Mouse (Mus musculus) midbrain, postnatal 0 days (tissue): ENCODE results near the gene D17Wsu92e. TPM values are rescaled to one million over a fixed set of nuclear protein-coding genes. Genes with fewer than 3 reads are reported as not detected.

ENCODE experiments used
- ATAC-seq: fragments of 200-750 bp; cut with Nextera tagmentation; 2 replicates; pipeline ENCODE4 v1.8.0; 2017; ENCODE audit warnings: moderate number of reproducible peaks, mild to moderate bottlenecking, moderate TSS enrichment, moderate library complexity; ENCODE audit not compliant: low FRiP score
- DNase-seq: peaks from one replicate; pipeline ENCODE4 v3.0.0-alpha.2; 2015; ENCODE audit warnings: low spot score
- H3K27ac ChIP-seq: fragments of 300-500 bp; sonication (generic); 2 replicates; pipeline ENCODE4 v1.5.1; 2014; ENCODE audit warnings: low read depth, mild to moderate bottlenecking, low read length, mixed read lengths
- H3K27me3 ChIP-seq: fragments of 300-500 bp; sonication (generic); 2 replicates; pipeline ENCODE4 v1.6.1; 2014; ENCODE audit warnings: low read length, control low read depth, mixed read lengths; ENCODE audit not compliant: insufficient read depth
- H3K36me3 ChIP-seq: fragments of 300-500 bp; sonication (generic); 2 replicates; pipeline ENCODE4 v1.6.1; 2014; ENCODE audit warnings: low read length, control low read depth, mixed read lengths; ENCODE audit not compliant: insufficient read depth
- H3K4me1 ChIP-seq: fragments of 300-500 bp; sonication (generic); 2 replicates; pipeline ENCODE4 v1.6.1; 2014; ENCODE audit warnings: mild to moderate bottlenecking, control low read depth, antibody characterized with exemption, low read length, mixed read lengths; ENCODE audit not compliant: insufficient read depth
- H3K4me2 ChIP-seq: fragments of 300-500 bp; sonication (generic); 2 replicates; pipeline ENCODE4 v1.6.1; 2014; ENCODE audit warnings: low read depth, mild to moderate bottlenecking, low read length, mixed read lengths; ENCODE audit not compliant: poor library complexity, severe bottlenecking
- H3K4me3 ChIP-seq: fragments of 300-500 bp; sonication (generic); 2 replicates; pipeline ENCODE4 v1.5.1; 2014; ENCODE audit warnings: low read depth, mild to moderate bottlenecking, low read length, moderate library complexity
- H3K9ac ChIP-seq: fragments of 300-500 bp; sonication (generic); replicated peaks from 2 replicates; pipeline ENCODE4 v1.6.1; 2014; ENCODE audit warnings: mild to moderate bottlenecking, low read length, moderate library complexity, mixed read lengths; ENCODE audit not compliant: poor library complexity, severe bottlenecking
- H3K9me3 ChIP-seq: fragments of 300-500 bp; sonication (generic); 2 replicates; pipeline ENCODE4 v1.6.1; 2016; ENCODE audit warnings: low read length, control low read depth
- CTCF ChIP-seq: IDR thresholded peaks from 2 replicates; pipeline ENCODE4 v1.5.1; 2016; ENCODE audit warnings: antibody characterized with exemption, mild to moderate bottlenecking
- WGBS: fragments of 180-500 bp; shearing (Covaris S2); extraction: QIAGEN DNeasy Blood & Tissue Kit; methylation state at CpG from one replicate; pipeline ENCODE4 v1.1.7; 2014; 5-methylcytosine and 5-hydroxymethylcytosine counted together
- polyA plus RNA-seq: library from polyadenylated mRNA; unstranded; fragments of >200 nt; fragmentation: Nextera tagmentation; extraction: Ambion mirVana; gene quantifications from 2 replicates; pipeline ENCODE4 v1.2.1, GENCODE M21; 2015
- total RNA-seq: library from RNA; depleted of rRNA; stranded (reverse); fragments of >200 nt; gene quantifications from 2 replicates; pipeline ENCODE4 v1.2.3, GENCODE M21; 2014; rRNA removed

Gene D17Wsu92e
- total and polyA plus RNA-seq, 2 experiments from 2014 or later = 8.7 to 73.8 TPM

- Histone ChIP-seq H3K27me3 (no peaks in the 10 kb centered on the region), H3K4me2 (no peak overlapping the region), H3K36me3 (peaks cover 10% of the 10 kb centered on the region), H3K4me3 (no peak overlapping the region), H3K27ac (no peak overlapping the region), H3K4me1 (no peaks in the 10 kb centered on the region), H3K9me3 (no peaks in the 10 kb centered on the region), H3K9ac (no peak overlapping the region)
- ATAC-seq (no peak), DNase-seq (no peak)
- 82% methylated on average over 5 of the region's 5 CpGs for WGBS
- no peak for TF ChIP-seq CTCF
These were observed 110.8 kb downstream of the D17Wsu92e start for GRCm38 (mm10) chr17:27709650-27710049.

- WGBS = 8% methylated on average over 25 of the region's 25 CpGs
- no peak overlapping the region for H3K27ac ChIP-seq
These were observed 112.3 kb downstream of the D17Wsu92e start for GRCm38 (mm10) chr17:27707954-27708661.

GRCm38 (mm10) chr17:27705661-27706060, 114.8 kb downstream of the D17Wsu92e start:
- peaks cover 10% of the 10 kb centered on the region for H3K36me3 ChIP-seq
- ATAC-seq (no peak), DNase-seq (no peak)
- no peak for TF ChIP-seq CTCF
- H3K4me3 ChIP-seq = no peak overlapping the region
- no peak overlapping the region for H3K4me2 ChIP-seq
- no peak overlapping the region for H3K9ac ChIP-seq
- no peaks in the 10 kb centered on the region for H3K9me3 ChIP-seq
- H3K4me1 ChIP-seq = peaks cover 4% of the 10 kb centered on the region; the same call in 1 of the 2 replicates
- 53% methylated on average over 10 of the region's 10 CpGs for WGBS
- no peak overlapping the region for H3K27ac ChIP-seq
- no peaks in the 10 kb centered on the region for H3K27me3 ChIP-seq

More at GRCm38 (mm10) chr17:27707954-27708661, 112.3 kb downstream of the D17Wsu92e start:
- Histone ChIP-seq H3K4me2 (peak overlapping the region; percentile 15), H3K36me3 (peaks cover 10% of the 10 kb centered on the region), H3K9ac (no peak overlapping the region), H3K9me3 (no peaks in the 10 kb centered on the region), H3K4me3 (no peak overlapping the region), H3K4me1 (no peaks in the 10 kb centered on the region), H3K27me3 (no peaks in the 10 kb centered on the region)
- peak; percentile 86 for DNase-seq
- 0 out of 2 replicates have a peak, but pooled peaks have one; percentile 15 for TF ChIP-seq CTCF
- ATAC-seq = peak; percentile 62

GRCm38 (mm10) chr17:27703961-27704621, 116.4 kb downstream of the D17Wsu92e start:
- no peak overlapping the region for H3K27ac ChIP-seq
- H3K4me1 ChIP-seq = peaks cover 4% of the 10 kb centered on the region; the same call in 1 of the 2 replicates
- no peak overlapping the region for H3K9ac ChIP-seq
- no peaks in the 10 kb centered on the region for H3K9me3 ChIP-seq
- 65% methylated on average over 5 of the region's 5 CpGs for WGBS
- no peak overlapping the region for H3K4me3 ChIP-seq
- no peak for TF ChIP-seq CTCF
- peaks cover 10% of the 10 kb centered on the region for H3K36me3 ChIP-seq
- no peak overlapping the region for H3K4me2 ChIP-seq
- peak; percentile 54 for DNase-seq
- H3K27me3 ChIP-seq = no peaks in the 10 kb centered on the region
- ATAC-seq = no peak

DNA sequence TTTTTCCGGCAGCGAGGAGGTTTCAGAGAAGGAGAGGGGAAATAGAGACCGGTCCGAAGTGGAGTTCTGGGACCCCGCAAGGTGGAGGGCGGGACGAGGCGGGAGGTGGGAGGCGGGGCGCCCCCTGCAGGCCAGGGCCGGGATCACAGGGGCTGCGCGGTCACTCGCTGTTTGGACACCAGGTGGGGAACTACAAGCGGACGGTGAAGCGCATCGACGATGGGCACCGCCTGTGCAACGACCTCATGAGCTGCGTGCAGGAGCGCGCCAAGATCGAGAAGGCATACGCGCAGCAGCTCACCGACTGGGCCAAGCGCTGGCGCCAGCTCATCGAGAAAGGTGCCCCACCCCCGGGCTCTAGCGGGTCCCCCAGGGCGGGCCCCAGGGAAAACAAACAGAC, 117.9 kb downstream of the D17Wsu92e start:
- H3K4me2 ChIP-seq = peak overlapping the region; percentile 30
- no peaks in the 10 kb centered on the region for H3K9me3 ChIP-seq
- no peak overlapping the region for H3K9ac ChIP-seq
- peaks cover 4% of the 10 kb centered on the region; the same call in 1 of the 2 replicates for H3K4me1 ChIP-seq
- TF ChIP-seq CTCF = peak; percentile 71
- 4% methylated on average over 33 of the region's 34 CpGs for WGBS
- no peak overlapping the region for H3K27ac ChIP-seq
- peak; percentile 68 for DNase-seq
- H3K27me3 ChIP-seq = no peaks in the 10 kb centered on the region
- no peak for ATAC-seq
- no peak overlapping the region for H3K4me3 ChIP-seq
- H3K36me3 ChIP-seq = peaks cover 6% of the 10 kb centered on the region

DNA sequence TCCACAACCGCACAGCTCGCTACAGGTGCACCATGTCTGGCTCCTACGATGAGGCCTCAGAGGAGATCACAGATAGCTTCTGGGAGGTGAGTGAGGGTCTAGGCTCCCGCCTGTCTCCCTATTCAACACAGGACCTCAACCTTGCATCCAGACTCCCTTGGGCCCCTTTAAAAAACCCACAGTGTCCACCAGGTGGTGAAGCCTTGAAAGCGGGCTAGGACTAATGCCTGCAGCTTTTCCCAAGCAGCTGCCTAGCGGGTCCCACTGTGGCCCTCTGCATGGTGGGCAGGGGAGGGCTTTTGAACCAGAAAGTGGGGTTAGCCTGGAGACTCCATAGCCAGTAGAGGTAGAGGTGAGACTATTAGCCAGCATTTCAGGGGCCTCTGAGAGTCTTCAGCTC, 118.6 kb downstream of the D17Wsu92e start:
- peak; percentile 15; the same call in 1 of the 2 replicates for TF ChIP-seq CTCF
- H3K4me1 ChIP-seq = peaks cover 4% of the 10 kb centered on the region; the same call in 1 of the 2 replicates
- H3K9ac ChIP-seq = 0 out of 2 replicates have a peak overlapping the region, but pooled peaks have one; percentile 13
- ATAC-seq (no peak), DNase-seq (no peak)
- peaks cover 4% of the 10 kb centered on the region; the same call in 1 of the 2 replicates for H3K36me3 ChIP-seq
- H3K4me2 ChIP-seq = no peak overlapping the region
- WGBS = 73% methylated on average over 6 of the region's 6 CpGs
- H3K27me3 ChIP-seq = no peaks in the 10 kb centered on the region
- H3K9me3 ChIP-seq = no peaks in the 10 kb centered on the region
- peak overlapping the region; percentile 47; the same call in 1 of the 2 replicates for H3K27ac ChIP-seq
- no peak overlapping the region for H3K4me3 ChIP-seq

Other genes with a start within 250 kb of the D17Wsu92e start
- gene Nudt3, start 197.2 kb downstream of the D17Wsu92e start, total RNA-seq = 280 and 286 TPM in 2 replicates
- 203 and 211 TPM in 2 replicates for gene Nudt3, start 197.2 kb downstream of the D17Wsu92e start, polyA plus RNA-seq
- gene RPS10-NUDT3, start 185.4 kb downstream of the D17Wsu92e start, total RNA-seq = not detected in 2 replicates
- gene RPS10-NUDT3, start 185.4 kb downstream of the D17Wsu92e start, polyA plus RNA-seq = not detected in 2 replicates
- 1,349 and 1,717 TPM in 2 replicates for gene Rps10, start 184.0 kb downstream of the D17Wsu92e start, total RNA-seq
- gene Rps10, start 184.0 kb downstream of the D17Wsu92e start, polyA plus RNA-seq = 447 and 461 TPM in 2 replicates
- gene Pacsin1, start 165.1 kb downstream of the D17Wsu92e start, total RNA-seq = 47.0 and 50.3 TPM in 2 replicates
- gene Pacsin1, start 165.1 kb downstream of the D17Wsu92e start, polyA plus RNA-seq = 85.2 and 87.6 TPM in 2 replicates
- gene Spdef, start 91.7 kb downstream of the D17Wsu92e start, total RNA-seq = 3.7 and 4.0 TPM in 2 replicates
- 3.9 and 4.7 TPM in 2 replicates for gene Spdef, start 91.7 kb downstream of the D17Wsu92e start, polyA plus RNA-seq
- gene Snrpc, start 17.5 kb upstream of the D17Wsu92e start, total RNA-seq = 112 and 140 TPM in 2 replicates
- gene Snrpc, start 17.5 kb upstream of the D17Wsu92e start, polyA plus RNA-seq = 210 and 216 TPM in 2 replicates
- gene Uhrf1bp1, start 35.8 kb upstream of the D17Wsu92e start, total RNA-seq = 18.0 and 19.9 TPM in 2 replicates
- gene Uhrf1bp1, start 35.8 kb upstream of the D17Wsu92e start, polyA plus RNA-seq = 3.9 and 4.5 TPM in 2 replicates
- 109 and 112 TPM in 2 replicates for gene Anks1, start 88.7 kb upstream of the D17Wsu92e start, total RNA-seq
- gene Anks1, start 88.7 kb upstream of the D17Wsu92e start, polyA plus RNA-seq = 44.1 and 45.9 TPM in 2 replicates
- gene Taf11, start 89.2 kb upstream of the D17Wsu92e start, total RNA-seq = 18.1 and 21.0 TPM in 2 replicates
- gene Taf11, start 89.2 kb upstream of the D17Wsu92e start, polyA plus RNA-seq = 49.7 and 59.9 TPM in 2 replicates